Mouse (Mus musculus): Measurements from ENCODE around the gene Plcg1. TPM values are rescaled to one million over a fixed set of nuclear protein-coding genes. Genes with fewer than 3 reads are reported as not detected.

Gene Plcg1
- polyA plus RNA-seq, 1 experiment from 2014 or later: 110 TPM

GRCm38 (mm10) chr2:160780154-160780833 lies 49.2 kb downstream of the Plcg1 start:
- WGBS: 94% methylated on average over 13 of the region's 13 CpGs
- ATAC-seq (ENCODE audit: low FRiP score, low read depth): no peak
- no peak overlapping the region for H3K9ac ChIP-seq (replicated peaks)

GRCm38 (mm10) chr2:160780834-160781219 lies 49.7 kb downstream of the Plcg1 start:
- ATAC-seq (ENCODE audit: low FRiP score, low read depth): no peak
- 91% methylated on average over 2 of the region's 2 CpGs for WGBS

More at GRCm38 (mm10) chr2:160780154-160780833, 49.2 kb downstream of the Plcg1 start:
- Histone ChIP-seq H3K27me3 (no peaks in the 10 kb centered on the region), H3K4me1 (no peaks in the 10 kb centered on the region), H3K27ac (replicated peaks) (no peak overlapping the region), H3K4me3 (no peak overlapping the region), H3K9me3 (no peaks in the 10 kb centered on the region), H3K4me2 (replicated peaks) (no peak overlapping the region), H3K36me3 (peaks cover 18% of the 10 kb centered on the region; the same call in 1 of the 2 replicates)

GRCm38 (mm10) chr2:160786333-160786732 lies 55.2 kb downstream of the Plcg1 start:
- H3K36me3 ChIP-seq: no peaks in the 10 kb centered on the region
- WGBS: 85% methylated on average over 1 of the region's 1 CpGs
- H3K9me3 ChIP-seq: no peaks in the 10 kb centered on the region
- no peak overlapping the region for H3K27ac ChIP-seq (replicated peaks)
- H3K9ac ChIP-seq (replicated peaks): no peak overlapping the region
- H3K4me1 ChIP-seq: no peaks in the 10 kb centered on the region
- ATAC-seq (ENCODE audit: low FRiP score, low read depth): no peak
- no peaks in the 10 kb centered on the region for H3K27me3 ChIP-seq
- no peak overlapping the region for H3K4me3 ChIP-seq
- no peak overlapping the region for H3K4me2 ChIP-seq (replicated peaks)

More at GRCm38 (mm10) chr2:160780834-160781219, 49.7 kb downstream of the Plcg1 start:
- Histone ChIP-seq H3K9me3 (no peaks in the 10 kb centered on the region), H3K4me1 (no peaks in the 10 kb centered on the region), H3K27me3 (no peaks in the 10 kb centered on the region), H3K36me3 (peaks cover 18% of the 10 kb centered on the region; the same call in 1 of the 2 replicates), H3K4me2 (replicated peaks) (no peak overlapping the region), H3K9ac (replicated peaks) (no peak overlapping the region), H3K4me3 (no peak overlapping the region), H3K27ac (replicated peaks) (no peak overlapping the region)

- H3K4me1 ChIP-seq: no peaks in the 10 kb centered on the region
- WGBS: 91% methylated on average over 1 of the region's 1 CpGs
- no peak overlapping the region for H3K9ac ChIP-seq (replicated peaks)
- H3K36me3 ChIP-seq: no peaks in the 10 kb centered on the region
- H3K4me3 ChIP-seq: no peak overlapping the region
- no peak overlapping the region for H3K27ac ChIP-seq (replicated peaks)
- ATAC-seq (ENCODE audit: low FRiP score, low read depth): no peak
- H3K9me3 ChIP-seq: no peaks in the 10 kb centered on the region
- H3K4me2 ChIP-seq (replicated peaks): no peak overlapping the region
- H3K27me3 ChIP-seq: no peaks in the 10 kb centered on the region
Measured at GRCm38 (mm10) chr2:160789046-160789445, 57.9 kb downstream of the Plcg1 start.

- ATAC-seq (ENCODE audit: low FRiP score, low read depth): no peak
- H3K36me3 ChIP-seq: no peaks in the 10 kb centered on the region
- no peak overlapping the region for H3K27ac ChIP-seq (replicated peaks)
- no peak overlapping the region for H3K4me2 ChIP-seq (replicated peaks)
- H3K9me3 ChIP-seq: no peaks in the 10 kb centered on the region
- no peak overlapping the region for H3K4me3 ChIP-seq
- no peak overlapping the region for H3K9ac ChIP-seq (replicated peaks)
- H3K4me1 ChIP-seq: no peaks in the 10 kb centered on the region
- H3K27me3 ChIP-seq: no peaks in the 10 kb centered on the region
Measured at GRCm38 (mm10) chr2:160789741-160790140, 58.6 kb downstream of the Plcg1 start.

GRCm38 (mm10) chr2:160793117-160793516 lies 62.0 kb downstream of the Plcg1 start:
- H3K9ac ChIP-seq (replicated peaks): no peak overlapping the region
- no peak for ATAC-seq (ENCODE audit: low FRiP score, low read depth)
- 88% methylated on average over 2 of the region's 2 CpGs for WGBS
- H3K27me3 ChIP-seq: no peaks in the 10 kb centered on the region
- H3K4me3 ChIP-seq: no peak overlapping the region
- H3K9me3 ChIP-seq: no peaks in the 10 kb centered on the region
- H3K4me1 ChIP-seq: no peaks in the 10 kb centered on the region
- no peak overlapping the region for H3K27ac ChIP-seq (replicated peaks)
- H3K36me3 ChIP-seq: no peaks in the 10 kb centered on the region
- no peak overlapping the region for H3K4me2 ChIP-seq (replicated peaks)

- H3K4me1 ChIP-seq: no peaks in the 10 kb centered on the region
- H3K27me3 ChIP-seq: no peaks in the 10 kb centered on the region
- H3K4me2 ChIP-seq (replicated peaks): no peak overlapping the region
- no peak overlapping the region for H3K27ac ChIP-seq (replicated peaks)
- 81% methylated on average over 2 of the region's 2 CpGs for WGBS
- H3K9ac ChIP-seq (replicated peaks): no peak overlapping the region
- H3K9me3 ChIP-seq: no peaks in the 10 kb centered on the region
- no peak overlapping the region for H3K4me3 ChIP-seq
- no peaks in the 10 kb centered on the region for H3K36me3 ChIP-seq
- no peak for ATAC-seq (ENCODE audit: low FRiP score, low read depth)
Measured at GRCm38 (mm10) chr2:160796973-160797372, 65.9 kb downstream of the Plcg1 start.

- no peaks in the 10 kb centered on the region for H3K36me3 ChIP-seq
- no peak overlapping the region for H3K27ac ChIP-seq (replicated peaks)
- no peak for ATAC-seq (ENCODE audit: low FRiP score, low read depth)
- H3K9ac ChIP-seq (replicated peaks): no peak overlapping the region
- H3K4me3 ChIP-seq: no peak overlapping the region
- H3K9me3 ChIP-seq: no peaks in the 10 kb centered on the region
- WGBS: 89% methylated on average over 1 of the region's 1 CpGs
- H3K4me2 ChIP-seq (replicated peaks): no peak overlapping the region
- no peaks in the 10 kb centered on the region for H3K27me3 ChIP-seq
- H3K4me1 ChIP-seq: no peaks in the 10 kb centered on the region
Measured at GRCm38 (mm10) chr2:160798206-160798605, 67.1 kb downstream of the Plcg1 start.

GRCm38 (mm10) chr2:160800967-160801366 lies 69.9 kb downstream of the Plcg1 start:
- WGBS: 93% methylated on average over 1 of the region's 1 CpGs
- no peak overlapping the region for H3K4me3 ChIP-seq
- no peaks in the 10 kb centered on the region for H3K4me1 ChIP-seq

GRCm38 (mm10) chr2:160802326-160802725 lies 71.2 kb downstream of the Plcg1 start:
- ATAC-seq (ENCODE audit: low FRiP score, low read depth): no peak
- no peak overlapping the region for H3K4me2 ChIP-seq (replicated peaks)
- WGBS: 91% methylated on average over 3 of the region's 3 CpGs

More at GRCm38 (mm10) chr2:160800967-160801366, 69.9 kb downstream of the Plcg1 start:
- Histone ChIP-seq H3K27ac (replicated peaks) (no peak overlapping the region), H3K9ac (replicated peaks) (no peak overlapping the region), H3K27me3 (no peaks in the 10 kb centered on the region), H3K9me3 (no peaks in the 10 kb centered on the region), H3K4me2 (replicated peaks) (no peak overlapping the region), H3K36me3 (no peaks in the 10 kb centered on the region)
- ATAC-seq (ENCODE audit: low FRiP score, low read depth): no peak

GRCm38 (mm10) chr2:160804794-160805527 lies 73.9 kb downstream of the Plcg1 start:
- Histone ChIP-seq H3K4me1 (no peaks in the 10 kb centered on the region), H3K36me3 (no peaks in the 10 kb centered on the region), H3K27ac (replicated peaks) (no peak overlapping the region), H3K9ac (replicated peaks) (no peak overlapping the region), H3K4me3 (no peak overlapping the region), H3K4me2 (replicated peaks) (no peak overlapping the region), H3K9me3 (no peaks in the 10 kb centered on the region), H3K27me3 (no peaks in the 10 kb centered on the region)
- no peak for ATAC-seq (ENCODE audit: low FRiP score, low read depth)
- WGBS: 78% methylated on average over 4 of the region's 4 CpGs

More at GRCm38 (mm10) chr2:160802326-160802725, 71.2 kb downstream of the Plcg1 start:
- H3K27me3 ChIP-seq: no peaks in the 10 kb centered on the region
- H3K4me1 ChIP-seq: no peaks in the 10 kb centered on the region
- H3K9me3 ChIP-seq: no peaks in the 10 kb centered on the region
- H3K36me3 ChIP-seq: no peaks in the 10 kb centered on the region
- no peak overlapping the region for H3K27ac ChIP-seq (replicated peaks)
- no peak overlapping the region for H3K9ac ChIP-seq (replicated peaks)
- no peak overlapping the region for H3K4me3 ChIP-seq

GRCm38 (mm10) chr2:160806091-160806521 lies 75.0 kb downstream of the Plcg1 start:
- 72% methylated on average over 3 of the region's 3 CpGs for WGBS
- Histone ChIP-seq H3K4me3 (no peak overlapping the region), H3K27ac (replicated peaks) (no peak overlapping the region), H3K9me3 (no peaks in the 10 kb centered on the region), H3K4me1 (no peaks in the 10 kb centered on the region), H3K4me2 (replicated peaks) (no peak overlapping the region), H3K27me3 (no peaks in the 10 kb centered on the region), H3K36me3 (no peaks in the 10 kb centered on the region), H3K9ac (replicated peaks) (no peak overlapping the region)
- no peak for ATAC-seq (ENCODE audit: low FRiP score, low read depth)

Data from midbrain, embryonic 12.5 days (tissue).